Mouse (Mus musculus): ENCODE measurements around the gene Zdhhc13.

Gene Zdhhc13

GRCm38 (mm10) chr7:48784773-48785523, 3.9 kb upstream of the Zdhhc13 start:
- DNase-seq (ENCODE audit: low spot score) = no peak

GRCm38 (mm10) chr7:48788348-48788747, 455 bp upstream of the Zdhhc13 start:
- no peak for DNase-seq (ENCODE audit: low spot score)

- DNase-seq (ENCODE audit: low spot score) = peak; percentile 27
These were observed 1.3 kb downstream of the Zdhhc13 start for GRCm38 (mm10) chr7:48790117-48790516.

- no peak for DNase-seq (ENCODE audit: low spot score)
These were observed 2.6 kb downstream of the Zdhhc13 start for GRCm38 (mm10) chr7:48791412-48791811.

GRCm38 (mm10) chr7:48795130-48795529, 6.3 kb downstream of the Zdhhc13 start:
- peak; percentile 35 for DNase-seq (ENCODE audit: low spot score)

GRCm38 (mm10) chr7:48803381-48803780, 14.6 kb downstream of the Zdhhc13 start:
- no peak for DNase-seq (ENCODE audit: low spot score)

- no peak for DNase-seq (ENCODE audit: low spot score)
These were observed 17.8 kb downstream of the Zdhhc13 start for GRCm38 (mm10) chr7:48806587-48806986.

GRCm38 (mm10) chr7:48810652-48811051, 21.8 kb downstream of the Zdhhc13 start:
- no peak for DNase-seq (ENCODE audit: low spot score)

- DNase-seq (ENCODE audit: low spot score) = no peak
These were observed 23.6 kb downstream of the Zdhhc13 start for GRCm38 (mm10) chr7:48812358-48812757.

- DNase-seq (ENCODE audit: low spot score) = no peak
These were observed 24.8 kb downstream of the Zdhhc13 start for GRCm38 (mm10) chr7:48813594-48813993.

- no peak for DNase-seq (ENCODE audit: low spot score)
These were observed 32.9 kb downstream of the Zdhhc13 start for GRCm38 (mm10) chr7:48821654-48822053.

GRCm38 (mm10) chr7:48823621-48824020, 34.8 kb downstream of the Zdhhc13 start:
- DNase-seq (ENCODE audit: low spot score) = no peak

GRCm38 (mm10) chr7:48824671-48825070, 35.9 kb downstream of the Zdhhc13 start:
- no peak for DNase-seq (ENCODE audit: low spot score)

- no peak for DNase-seq (ENCODE audit: low spot score)
These were observed 36.4 kb downstream of the Zdhhc13 start for GRCm38 (mm10) chr7:48825170-48825569.

- DNase-seq (ENCODE audit: low spot score) = no peak
These were observed 40.5 kb downstream of the Zdhhc13 start for GRCm38 (mm10) chr7:48829177-48829910.

- DNase-seq (ENCODE audit: low spot score) = no peak
These were observed 41.6 kb downstream of the Zdhhc13 start for GRCm38 (mm10) chr7:48830395-48830794.

GRCm38 (mm10) chr7:48832735-48833134, 43.9 kb downstream of the Zdhhc13 start:
- DNase-seq (ENCODE audit: low spot score) = no peak

- no peak for DNase-seq (ENCODE audit: low spot score)
These were observed 45.7 kb downstream of the Zdhhc13 start for GRCm38 (mm10) chr7:48834371-48834970.

- DNase-seq (ENCODE audit: low spot score) = no peak
These were observed 46.3 kb downstream of the Zdhhc13 start for GRCm38 (mm10) chr7:48834989-48835626.

- DNase-seq (ENCODE audit: low spot score) = no peak
These were observed 48.1 kb downstream of the Zdhhc13 start for GRCm38 (mm10) chr7:48836949-48837348.

GRCm38 (mm10) chr7:48838434-48838833, 49.6 kb downstream of the Zdhhc13 start:
- DNase-seq (ENCODE audit: low spot score) = no peak

GRCm38 (mm10) chr7:48840545-48840944, 51.7 kb downstream of the Zdhhc13 start:
- no peak for DNase-seq (ENCODE audit: low spot score)

- DNase-seq (ENCODE audit: low spot score) = no peak
These were observed 52.7 kb downstream of the Zdhhc13 start for GRCm38 (mm10) chr7:48841538-48841937.

Measured in T-cell, adult 2 months (primary cell).